Mouse (Mus musculus) inflammation-experienced regulatory T-cells, adult 6 months (primary cell): ENCODE data around the gene Asb18. TPM values are rescaled to one million over a fixed set of nuclear protein-coding genes. Genes with fewer than 3 reads are reported as not detected.

Experiments
- ATAC-seq: one replicate; pipeline ENCODE4 v1.8.0; 2017
- polyA plus RNA-seq, 3 experiments: library from polyadenylated mRNA; unstranded; fragments of 100-300 nt; shearing (Covaris generic); gene quantifications; one replicate each; pipeline ENCODE4 v1.2.1; 2017

Gene Asb18
- polyA plus RNA-seq, 3 experiments from 2014 or later = not detected

DNA sequence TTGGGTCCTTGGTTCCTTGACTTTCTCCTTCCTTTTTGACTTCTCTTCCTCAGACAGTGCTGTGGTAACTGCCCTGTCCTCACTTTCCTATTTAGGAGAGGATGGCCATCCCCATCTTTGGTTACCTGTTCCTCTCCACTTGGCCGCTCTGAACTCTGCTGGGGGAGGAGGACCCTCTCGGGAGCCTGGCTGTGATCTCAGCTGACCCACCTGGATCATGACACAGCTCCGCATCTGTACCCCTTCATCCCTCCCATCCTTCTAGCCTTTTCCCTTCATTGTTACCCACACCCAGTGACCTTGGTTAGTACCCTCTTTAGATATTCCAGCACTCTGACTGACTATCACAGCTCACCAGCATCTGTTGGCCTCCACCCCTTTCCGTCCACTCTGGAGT is 44.8 kb downstream of the Asb18 start:
- ATAC-seq = no peak

DNA sequence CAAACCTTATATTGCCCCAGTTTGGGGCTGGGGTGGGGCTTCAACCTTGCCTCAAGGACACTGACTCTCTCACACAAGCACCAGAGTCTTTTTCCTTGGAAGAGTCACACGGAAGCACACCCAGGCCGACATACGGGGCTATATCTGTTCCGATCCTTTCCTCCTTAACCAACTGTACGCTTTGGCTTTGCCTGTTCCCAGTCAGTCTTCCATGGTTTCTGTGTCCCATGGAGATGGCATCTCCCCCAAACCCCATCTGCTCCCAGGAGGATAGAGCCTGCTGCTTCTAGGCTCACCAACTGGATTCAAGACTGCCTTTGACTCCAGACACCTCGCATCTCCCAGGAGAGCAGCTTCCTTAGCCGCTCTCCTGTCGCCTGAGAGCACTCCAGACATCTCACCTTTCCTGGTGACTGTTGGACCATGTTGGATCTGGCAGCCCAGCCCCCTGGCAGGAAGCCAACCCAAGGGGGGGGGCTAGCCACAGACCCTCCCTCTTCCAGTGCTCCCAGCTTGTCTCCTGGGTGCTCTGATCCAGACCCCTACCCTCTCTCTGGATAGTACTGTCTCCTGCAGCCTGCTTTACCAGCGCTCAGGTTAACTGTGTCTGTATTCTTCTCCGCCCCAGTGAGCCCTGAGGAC is 45.3 kb downstream of the Asb18 start:
- ATAC-seq = no peak

DNA sequence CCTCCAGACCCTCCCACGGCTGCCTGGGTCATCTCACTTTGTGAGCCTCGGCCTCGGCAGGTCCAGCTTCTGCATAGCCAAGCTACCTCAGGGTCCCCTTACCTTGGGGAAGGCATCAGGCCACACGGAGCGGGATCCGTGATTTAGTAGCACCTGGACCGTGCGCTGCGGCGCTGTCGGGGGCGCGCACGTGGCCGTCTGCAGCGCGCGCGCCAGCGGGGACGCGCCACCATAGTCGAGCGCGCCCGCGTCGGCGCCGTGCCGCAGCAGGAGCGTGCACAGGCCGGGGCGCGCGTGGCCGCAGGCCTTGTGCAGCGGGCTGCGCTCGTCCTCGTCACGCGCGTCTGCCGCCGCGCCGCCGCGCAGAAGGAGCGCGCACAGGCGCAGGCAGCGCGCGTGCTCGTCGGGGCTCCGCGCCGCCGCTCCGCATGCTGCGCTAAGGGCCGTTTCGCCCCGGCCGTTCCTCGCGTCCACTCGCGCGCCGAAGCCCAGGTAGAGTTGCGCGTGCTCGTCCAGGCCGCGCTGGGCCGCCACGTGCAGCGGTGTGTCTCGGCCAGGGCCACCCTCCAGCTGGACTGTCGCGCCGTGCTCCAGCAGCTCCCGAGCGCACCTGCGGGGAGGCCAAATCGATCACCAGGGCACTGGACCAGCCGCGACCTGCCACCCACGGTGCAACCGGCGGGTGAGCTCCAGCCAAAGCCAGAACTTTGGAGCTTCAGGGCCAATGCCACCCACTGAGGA is 46.2 kb downstream of the Asb18 start:
- no peak for ATAC-seq

DNA sequence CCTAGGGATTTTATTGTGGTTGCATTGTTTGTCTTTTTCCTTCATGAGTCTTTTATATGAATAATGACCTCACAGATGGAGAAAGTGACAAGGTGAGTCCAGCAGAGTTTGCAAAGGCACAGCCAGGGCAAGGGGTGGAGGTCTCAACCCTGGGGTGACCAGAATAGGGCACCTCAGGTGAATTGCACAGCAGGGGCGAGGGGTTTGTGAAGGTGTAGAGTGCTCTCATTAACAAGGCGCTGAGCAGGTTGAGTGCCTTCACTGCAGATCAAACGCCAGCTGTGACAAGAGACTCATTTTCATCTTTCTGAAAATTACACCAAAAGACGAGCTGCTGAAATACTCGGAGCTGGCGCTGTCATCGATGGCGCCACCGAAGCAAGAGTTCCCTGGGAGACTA is 46.9 kb downstream of the Asb18 start:
- no peak for ATAC-seq

DNA sequence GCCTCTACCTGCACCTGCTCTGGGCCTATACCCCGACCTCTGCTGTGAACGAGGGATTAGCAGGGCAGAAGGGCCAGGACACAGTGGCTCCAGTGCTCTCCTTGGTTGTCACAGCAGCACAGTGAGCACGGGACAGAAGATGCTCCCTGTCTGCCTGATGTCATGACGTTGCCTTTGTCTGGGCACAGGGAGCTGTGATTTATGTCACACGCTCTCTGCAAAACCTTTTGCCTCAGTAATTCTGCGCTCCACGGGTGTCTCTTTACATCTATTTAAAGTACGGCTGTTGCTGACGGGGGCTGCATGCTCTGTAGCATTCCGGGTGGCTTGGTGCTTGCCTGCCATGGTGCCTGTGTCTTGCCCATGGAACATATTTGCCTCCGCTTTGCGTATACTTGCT is 50.0 kb downstream of the Asb18 start:
- ATAC-seq = no peak

DNA sequence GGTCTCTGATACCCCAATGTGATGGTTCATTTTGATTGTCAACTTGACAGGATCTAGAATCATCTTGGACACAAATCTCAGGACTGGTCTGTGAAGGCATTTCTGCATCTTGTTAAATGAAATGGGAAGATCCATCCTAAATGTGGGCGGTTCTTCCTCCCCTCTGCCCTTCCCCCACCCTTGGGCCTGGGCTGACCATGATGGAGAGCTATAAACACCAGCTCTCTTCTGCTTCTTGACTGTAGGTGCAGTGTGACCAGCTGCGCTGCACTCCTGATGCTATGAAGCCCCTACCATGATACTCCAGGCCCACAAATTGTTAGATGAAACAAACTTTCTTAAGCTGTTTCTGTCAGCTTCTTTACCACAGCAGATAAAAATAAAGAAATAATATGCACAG is 51.2 kb downstream of the Asb18 start:
- no peak for ATAC-seq

- ATAC-seq = no peak
Observed at GRCm38 (mm10) chr1:89962092-89962491, 52.4 kb downstream of the Asb18 start.

DNA sequence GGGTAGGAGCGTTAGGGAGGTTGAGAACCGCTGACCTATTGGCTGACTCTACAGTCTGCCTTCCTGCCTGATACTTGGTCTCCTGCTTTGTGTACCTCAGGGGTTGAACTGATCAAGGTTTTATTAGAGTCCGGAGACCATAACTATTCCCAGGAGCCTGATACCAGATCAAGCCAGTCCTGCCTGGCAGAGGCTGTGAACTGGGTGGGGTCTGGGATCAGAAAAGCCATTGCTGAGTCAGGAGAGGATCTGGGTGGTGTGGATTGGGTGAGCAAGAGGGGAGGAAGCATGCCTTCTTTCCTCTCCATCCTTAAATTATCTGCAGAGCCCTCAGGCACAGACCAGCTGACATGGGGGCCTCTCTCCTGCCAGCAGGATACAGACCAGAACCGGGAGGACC is 55.1 kb downstream of the Asb18 start:
- ATAC-seq = no peak

- ATAC-seq = no peak
Observed at GRCm38 (mm10) chr1:89943202-89943601, 71.3 kb downstream of the Asb18 start.

DNA sequence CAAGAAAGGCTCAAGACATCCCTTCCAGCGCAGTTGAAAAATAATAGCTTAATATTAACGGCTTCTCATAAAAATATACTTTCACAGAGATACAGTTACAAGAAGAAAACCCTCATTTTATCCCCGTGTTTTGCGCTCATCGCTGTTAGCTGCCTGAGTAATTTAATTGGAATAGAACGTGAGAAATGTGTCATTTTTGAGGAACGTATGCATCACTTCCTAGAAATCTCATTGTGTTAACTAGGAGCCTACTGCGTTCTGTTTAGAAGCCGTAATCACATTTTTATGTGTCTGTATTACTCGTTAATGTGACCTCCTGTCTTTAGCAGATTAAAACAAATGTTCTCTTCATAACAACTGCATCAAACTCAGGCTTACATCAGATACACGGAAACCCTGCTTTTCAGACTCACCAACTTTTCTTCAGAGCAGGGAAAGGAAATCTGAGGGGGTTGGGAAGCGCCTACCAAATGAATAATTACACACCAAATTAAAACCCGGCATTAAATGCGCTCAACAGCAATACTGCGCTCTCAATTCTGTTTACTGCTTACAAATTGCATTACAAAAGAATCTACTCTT is 72.0 kb downstream of the Asb18 start:
- no peak for ATAC-seq

- no peak for ATAC-seq
Observed at GRCm38 (mm10) chr1:89941701-89942381, 72.6 kb downstream of the Asb18 start.

GRCm38 (mm10) chr1:89940961-89941524 is 73.4 kb downstream of the Asb18 start:
- no peak for ATAC-seq

- no peak for ATAC-seq
Observed at GRCm38 (mm10) chr1:89939981-89940726, 74.3 kb downstream of the Asb18 start.

DNA sequence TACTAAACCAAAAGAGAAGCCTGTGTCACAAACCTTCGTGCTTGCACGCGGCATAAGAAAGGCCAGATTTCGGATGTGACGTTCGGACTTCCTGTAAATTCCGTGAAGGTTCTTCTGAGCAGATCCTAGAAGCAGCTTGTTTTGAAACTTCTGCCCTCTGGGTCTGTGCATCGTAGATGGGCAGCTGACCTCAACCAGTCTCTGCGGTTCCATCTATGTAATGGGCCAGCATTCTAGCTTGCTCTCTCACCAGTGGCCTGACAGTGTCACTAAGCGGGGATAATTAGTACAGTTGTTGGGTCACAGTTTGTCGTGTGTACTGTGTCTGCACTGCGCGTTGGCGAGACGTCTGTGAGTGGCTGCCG is 74.9 kb downstream of the Asb18 start:
- ATAC-seq = no peak

DNA sequence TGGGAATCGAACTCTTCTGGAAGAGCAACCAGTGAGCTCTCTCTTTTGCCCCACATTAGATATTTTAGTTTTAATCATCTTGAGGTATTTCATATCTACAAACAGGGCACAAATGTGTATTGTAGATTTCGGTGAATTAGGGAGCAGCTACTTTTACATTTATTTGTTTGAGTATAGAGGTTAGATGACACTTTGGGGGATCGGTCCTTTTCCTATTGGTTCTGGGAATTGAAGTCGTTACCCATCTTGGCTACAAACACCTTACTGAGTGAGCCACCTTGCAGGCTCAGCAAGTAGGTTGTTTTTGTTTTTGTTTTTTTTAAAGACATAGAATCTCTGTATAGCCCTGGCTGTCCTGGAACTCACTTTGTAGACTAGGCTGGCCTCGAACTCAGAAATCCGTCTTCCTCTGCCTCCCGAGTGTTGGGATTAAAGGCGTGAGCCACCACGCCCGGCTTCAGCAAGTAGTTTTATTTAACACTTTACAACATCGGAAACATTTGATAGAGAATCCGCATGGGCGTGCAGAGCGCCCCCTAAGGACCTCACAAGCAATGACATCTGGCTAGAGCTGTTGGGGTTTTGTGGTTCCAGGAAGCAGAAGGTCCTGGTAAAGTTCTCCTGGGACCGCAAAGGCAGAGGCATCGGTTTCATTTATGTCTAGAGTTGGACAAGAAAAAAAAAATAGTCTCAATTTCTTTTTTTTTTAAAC is 75.4 kb downstream of the Asb18 start:
- ATAC-seq = no peak

GRCm38 (mm10) chr1:89935493-89936348 is 78.7 kb downstream of the Asb18 start:
- no peak for ATAC-seq

GRCm38 (mm10) chr1:89934316-89935260 is 79.9 kb downstream of the Asb18 start:
- no peak for ATAC-seq

DNA sequence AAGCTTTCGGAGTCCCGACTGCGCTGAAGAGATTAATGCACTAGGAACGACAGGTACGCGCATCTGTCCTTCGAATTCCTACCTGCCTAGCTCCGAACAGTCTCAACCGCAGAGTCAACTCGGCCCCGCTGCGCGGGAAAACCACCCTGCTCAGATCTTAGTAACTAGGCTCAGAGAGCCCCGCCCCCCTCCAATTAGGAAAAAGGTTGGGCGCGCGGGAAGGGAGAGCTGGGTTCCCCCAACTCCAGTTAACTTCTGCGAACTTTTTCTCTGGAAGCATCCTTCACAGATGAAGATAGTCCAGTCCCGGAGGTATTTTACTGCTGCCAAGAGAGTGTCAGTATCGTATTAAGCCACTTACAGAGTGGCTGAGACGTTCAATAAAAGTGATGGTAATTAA is 80.7 kb downstream of the Asb18 start:
- ATAC-seq = no peak

GRCm38 (mm10) chr1:89933028-89933427 is 81.4 kb downstream of the Asb18 start:
- ATAC-seq = no peak

DNA sequence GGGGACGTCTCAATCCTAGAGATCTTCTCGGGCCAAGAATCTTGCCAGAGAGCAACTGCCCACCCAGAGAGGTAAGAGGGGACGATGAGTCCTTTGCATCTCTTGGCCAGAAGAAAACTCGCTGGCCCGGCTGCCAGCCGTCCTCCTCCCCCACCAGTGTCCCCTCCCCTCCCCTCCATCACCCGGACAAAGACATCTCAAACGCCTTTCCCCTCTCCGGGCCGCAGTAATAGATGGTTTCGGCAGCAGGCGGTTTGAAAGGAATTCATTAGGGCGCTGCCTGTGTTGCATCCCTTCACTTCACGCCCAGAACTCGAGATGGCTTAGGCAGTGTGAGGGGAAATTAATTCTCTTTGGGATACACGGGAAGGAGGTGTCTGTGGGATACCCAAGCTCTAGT is 81.8 kb downstream of the Asb18 start:
- no peak for ATAC-seq
